Mouse (Mus musculus) ES-E14 (cell line): ENCODE measurements around the gene Fam198b.

Experiments used
- CHD2 ChIP-seq: IDR thresholded peaks from 2 replicates; pipeline ENCODE4 v1.6.1; 2014; ENCODE audit warnings: mild to moderate bottlenecking, low read depth, low read length, inconsistent platforms
- HCFC1 ChIP-seq: IDR thresholded peaks from 2 replicates; pipeline ENCODE4 v1.6.1; 2012; ENCODE audit warnings: low read length, inconsistent platforms, borderline replicate concordance; ENCODE audit not compliant: insufficient read depth

- no peak for TF ChIP-seq CHD2
- TF ChIP-seq HCFC1, result no peak
Observed at GRCm38 (mm10) chr3:79887161-79887855, 3.0 kb downstream of the Fam198b start.
